ENCODE assay signal across 14 mouse cellular contexts in genomic region chr10:52797454-52797853, GRCm38 (mm10).
"Had no signal": no experiment of that assay in that cellular context is flagged by ENCODE, and none has a peak within 500 bp of the region (broad histone marks: within the 10 kb centered on the region; RNA-seq: fewer than 3 reads in every experiment).

No protein-coding gene starts in this region.

- H3K27ac ChIP-seq: kidney, embryonic 15.5 days; limb, embryonic 15.5 days; liver, embryonic 12.5 days; midbrain, embryonic 13.5 days; neural tube, embryonic 13.5 days; stomach, embryonic 15.5 days had no signal

- H3K9ac ChIP-seq: kidney, embryonic 15.5 days; limb, embryonic 15.5 days; liver, embryonic 12.5 days; lung, embryonic 14.5 days; midbrain, embryonic 13.5 days; neural tube, embryonic 13.5 days; stomach, embryonic 15.5 days had no signal

- DNase-seq: kidney, adult 2 months; kidney, postnatal 14 days; layer of hippocampus, postnatal 36 days; lung, embryonic 14.5 days; lung, postnatal 10 days; lung, postnatal 4 days; thymus, adult 2 months; thymus, postnatal 36 days had no signal

- H3K4me3 ChIP-seq: kidney, embryonic 15.5 days; limb, embryonic 15.5 days; liver, embryonic 12.5 days; midbrain, embryonic 13.5 days; neural tube, embryonic 13.5 days; stomach, embryonic 15.5 days had no signal

- H3K36me3 ChIP-seq: kidney, embryonic 15.5 days; limb, embryonic 15.5 days; liver, embryonic 12.5 days; midbrain, embryonic 13.5 days; neural tube, embryonic 13.5 days; stomach, embryonic 15.5 days had no signal

- H3K27me3 ChIP-seq: kidney, embryonic 15.5 days; limb, embryonic 15.5 days; liver, embryonic 12.5 days; midbrain, embryonic 13.5 days; neural tube, embryonic 13.5 days; stomach, embryonic 15.5 days had no signal

- ATAC-seq: liver, embryonic 12.5 days; midbrain, embryonic 13.5 days had no signal

- H3K4me2 ChIP-seq: kidney, embryonic 15.5 days; limb, embryonic 15.5 days; liver, embryonic 12.5 days; lung, embryonic 14.5 days; midbrain, embryonic 13.5 days; neural tube, embryonic 13.5 days; stomach, embryonic 15.5 days had no signal

- H3K4me1 ChIP-seq: kidney, embryonic 15.5 days; limb, embryonic 15.5 days; liver, embryonic 12.5 days; neural tube, embryonic 13.5 days; stomach, embryonic 15.5 days had no signal

- H3K9me3 ChIP-seq: kidney, embryonic 15.5 days; limb, embryonic 15.5 days; liver, embryonic 12.5 days; midbrain, embryonic 13.5 days; neural tube, embryonic 13.5 days; stomach, embryonic 15.5 days had no signal
